Mouse (Mus musculus): ENCODE measurements around the gene Klrd1.
"Not testable (repeated sequence)": the region's sequence is repeated elsewhere in the genome, so short reads cannot be mapped to it uniquely, and the experiment has no call there.

Gene Klrd1

DNA sequence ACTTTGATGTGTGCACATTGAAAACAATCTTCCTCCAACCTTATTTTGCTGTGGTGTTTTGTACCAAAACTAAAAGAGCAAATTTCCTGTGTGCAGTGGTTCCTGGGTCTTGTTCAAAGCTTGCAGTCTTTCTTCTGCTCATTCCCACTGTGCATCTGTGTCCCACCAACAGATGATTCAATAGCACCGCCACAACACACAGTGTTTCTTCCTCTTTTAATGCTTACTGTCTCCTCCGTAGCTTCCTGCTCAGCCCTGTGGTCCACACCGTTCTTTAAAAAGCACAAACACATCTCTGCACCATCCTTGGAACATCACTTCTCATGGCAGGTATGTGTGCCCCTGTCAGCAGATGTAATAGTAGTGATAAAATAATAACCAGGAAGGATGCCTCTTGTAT, at the start of gene Klrd1:
TSS of gene Klrd1 (plus strand) at position 275 of the 400 bp plus-strand sequence.
- no peak for DNase-seq (ENCODE audit: low spot score)

DNA sequence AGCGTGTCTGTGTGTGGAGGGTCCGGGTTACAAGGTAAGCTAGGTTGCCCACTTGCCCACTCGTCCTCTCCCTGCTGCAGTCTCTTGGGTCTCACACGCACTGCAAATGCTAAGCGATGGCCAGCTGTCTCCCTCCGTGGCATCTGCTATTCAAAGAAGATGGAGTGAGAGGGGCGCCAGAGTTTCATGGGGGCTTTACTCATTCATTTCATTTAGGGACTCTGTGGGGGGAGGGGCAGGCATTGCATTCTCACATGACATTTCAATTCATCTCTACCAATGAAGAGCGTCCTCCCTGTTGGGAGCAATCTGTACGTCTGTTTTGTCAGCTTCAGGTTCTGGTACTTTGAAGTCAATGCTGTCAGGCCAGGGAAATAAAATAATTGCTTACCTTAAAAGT, 49.7 kb upstream of the Klrd1 start:
- DNase-seq (ENCODE audit: low spot score) = no peak

DNA sequence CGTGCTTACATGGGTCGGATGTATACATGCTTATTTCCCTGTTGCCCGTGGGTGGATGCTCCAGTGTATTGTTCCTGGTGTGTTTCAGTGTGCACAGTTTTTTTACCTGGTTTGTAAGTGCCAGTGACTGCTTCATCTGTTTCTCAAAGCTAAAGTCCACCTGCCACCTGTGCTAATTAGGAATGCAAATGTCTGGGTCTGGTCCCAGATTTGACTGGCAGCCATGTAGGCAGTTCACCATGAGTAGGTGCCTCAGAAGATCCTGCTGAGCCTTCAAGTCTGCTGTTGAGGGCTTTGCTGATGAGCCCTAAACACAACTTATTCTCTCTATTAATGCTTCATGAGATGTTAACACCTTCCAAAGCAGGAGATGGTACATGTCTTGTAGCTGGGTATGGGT, 49.0 kb upstream of the Klrd1 start:
- no peak for DNase-seq (ENCODE audit: low spot score)

DNA sequence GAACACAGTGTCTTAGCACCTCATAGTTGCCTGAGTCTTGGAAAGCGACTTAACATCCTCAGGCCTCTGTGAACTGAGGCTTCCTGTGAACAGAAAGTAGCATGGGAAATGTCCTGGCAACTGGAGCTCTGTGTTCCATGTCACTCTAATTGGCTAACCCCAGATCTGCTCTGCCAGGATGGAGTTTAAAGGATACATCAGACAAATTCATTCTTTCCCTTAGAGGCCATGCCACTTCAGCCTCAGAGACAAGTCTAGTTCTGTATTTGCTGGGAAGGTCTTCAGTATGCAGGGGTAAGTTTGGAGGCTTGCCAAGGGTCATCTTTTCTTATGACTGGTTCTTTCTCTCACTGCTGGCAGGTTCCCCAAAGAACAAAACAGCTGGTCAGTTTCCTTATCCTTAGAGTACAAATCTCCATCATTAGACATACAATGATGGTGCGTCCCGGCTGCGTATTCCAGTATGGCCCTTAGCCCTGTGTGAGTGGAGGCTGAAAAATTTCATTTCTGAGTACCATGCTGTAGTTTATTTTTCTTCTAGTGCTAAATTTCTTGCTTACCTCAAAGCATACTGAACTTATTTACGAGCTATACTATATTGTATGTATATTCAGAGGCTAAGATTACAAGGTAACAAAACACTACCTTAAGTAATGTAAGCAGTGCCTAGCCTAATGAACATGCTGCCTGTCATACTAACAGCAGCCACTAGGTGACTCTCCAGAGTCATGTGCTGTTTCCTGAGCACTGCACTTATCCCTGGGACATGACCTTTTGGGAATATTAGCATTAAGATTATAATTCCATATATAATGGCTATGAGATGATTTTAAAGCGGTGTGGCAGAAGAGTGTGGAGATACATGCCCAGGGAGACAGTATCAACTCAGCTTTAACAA, 47.6 kb upstream of the Klrd1 start:
- peak; percentile 87 for DNase-seq (ENCODE audit: low spot score)

DNA sequence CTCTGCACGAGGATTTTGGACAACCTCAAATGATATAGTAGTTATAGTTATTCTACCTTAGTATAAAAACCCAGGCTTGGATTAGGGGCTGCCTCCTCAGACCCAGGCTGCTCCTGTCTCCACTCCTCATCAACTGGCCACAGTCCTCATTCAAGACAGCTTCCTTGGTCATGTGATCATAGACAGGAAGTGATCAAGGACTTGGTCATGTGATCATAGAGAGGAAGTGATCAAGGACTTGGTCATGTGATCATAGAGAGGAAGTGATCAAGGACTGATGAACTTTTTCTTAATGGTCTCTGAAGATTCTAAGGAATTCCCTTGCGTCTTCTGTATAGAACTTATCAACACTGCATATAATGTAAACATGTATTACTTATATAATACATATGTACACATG, 44.3 kb upstream of the Klrd1 start:
- DNase-seq (ENCODE audit: low spot score) = no peak

DNA sequence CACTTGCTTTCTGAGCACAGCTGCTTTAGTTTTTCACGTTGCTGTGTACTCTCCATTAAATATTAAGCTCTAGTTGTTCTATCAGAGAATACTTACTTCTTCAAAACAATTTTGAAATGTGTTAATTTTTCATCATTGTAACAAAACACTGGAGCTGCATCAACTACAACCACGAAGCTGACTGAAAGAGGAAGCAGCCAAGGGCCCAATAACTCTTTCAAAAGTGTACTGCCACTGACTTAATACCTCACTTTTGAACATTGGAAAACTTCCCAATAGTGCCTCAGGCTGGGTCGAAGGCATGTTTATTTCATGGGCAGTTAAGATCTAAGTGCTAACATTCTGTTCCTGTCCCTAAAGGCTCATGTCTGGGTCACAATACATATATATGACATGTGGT, 43.6 kb upstream of the Klrd1 start:
- DNase-seq (ENCODE audit: low spot score) = peak; percentile 47

DNA sequence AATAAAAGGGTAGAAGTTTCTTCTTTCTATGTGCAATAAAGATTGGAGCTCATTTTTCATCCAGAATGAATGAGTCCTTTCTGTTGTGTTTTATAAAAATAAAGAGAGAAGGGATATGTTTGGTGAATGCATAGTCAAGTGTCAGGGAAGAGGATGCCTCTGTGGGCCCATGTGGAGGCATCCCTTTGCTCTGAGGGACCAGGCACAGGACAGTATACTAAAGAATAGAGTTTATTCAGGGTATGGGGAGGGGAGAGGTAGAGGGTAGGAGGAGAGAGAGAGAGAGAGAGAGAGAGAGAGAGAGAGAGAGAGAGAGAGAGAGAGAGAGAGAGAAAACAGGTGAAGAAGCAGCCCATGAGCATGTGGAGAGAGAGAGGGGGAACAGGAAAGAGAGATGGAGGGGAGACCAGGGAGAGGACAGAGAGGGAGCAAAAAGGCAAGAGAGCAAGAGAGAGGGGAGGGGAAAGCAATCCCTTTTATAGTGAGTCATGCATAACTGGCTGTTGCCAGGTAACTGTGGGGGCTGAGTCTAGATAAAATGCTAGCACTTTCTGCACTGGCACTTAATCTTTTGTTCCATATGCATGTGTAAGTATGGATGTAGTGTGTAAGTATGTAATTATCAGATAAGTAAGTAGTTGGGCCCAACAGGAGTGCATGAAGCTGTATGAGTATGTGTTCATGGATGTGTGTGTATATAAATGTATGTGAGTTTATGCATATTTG, 34.1 kb upstream of the Klrd1 start:
- no peak for DNase-seq (ENCODE audit: low spot score)

DNA sequence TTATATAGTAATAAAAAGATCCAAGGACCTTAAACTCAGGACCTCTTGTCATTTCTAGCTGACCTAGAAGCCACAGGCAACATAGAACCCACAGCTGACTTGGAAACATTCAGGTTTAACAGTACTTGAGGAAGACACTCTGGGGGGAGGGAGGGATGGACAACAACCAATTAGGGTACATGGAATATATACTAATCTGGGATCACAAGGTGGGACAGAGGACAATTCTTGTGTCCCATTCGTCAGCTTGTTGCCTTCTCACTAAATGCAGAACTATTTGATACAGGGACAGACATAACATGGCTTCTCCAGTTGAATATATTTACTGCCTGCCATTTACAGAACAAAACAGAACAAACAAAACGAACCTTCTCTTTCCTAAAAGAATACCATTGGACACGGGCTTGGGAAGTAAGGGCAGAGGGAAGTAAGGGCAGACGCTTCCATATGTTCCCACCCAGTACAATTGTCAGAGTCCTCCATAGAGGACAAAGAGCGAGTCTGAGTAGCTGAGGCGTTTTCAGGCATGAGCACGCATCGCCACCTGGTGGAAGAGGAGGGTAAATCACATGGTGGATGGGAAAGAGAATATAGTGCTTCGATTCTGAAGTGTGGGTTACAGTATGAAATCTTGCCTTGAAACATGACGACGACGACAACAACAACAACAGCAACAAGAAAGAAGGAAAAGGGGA, 32.5 kb upstream of the Klrd1 start:
- peak; percentile 91 for DNase-seq (ENCODE audit: low spot score)

DNA sequence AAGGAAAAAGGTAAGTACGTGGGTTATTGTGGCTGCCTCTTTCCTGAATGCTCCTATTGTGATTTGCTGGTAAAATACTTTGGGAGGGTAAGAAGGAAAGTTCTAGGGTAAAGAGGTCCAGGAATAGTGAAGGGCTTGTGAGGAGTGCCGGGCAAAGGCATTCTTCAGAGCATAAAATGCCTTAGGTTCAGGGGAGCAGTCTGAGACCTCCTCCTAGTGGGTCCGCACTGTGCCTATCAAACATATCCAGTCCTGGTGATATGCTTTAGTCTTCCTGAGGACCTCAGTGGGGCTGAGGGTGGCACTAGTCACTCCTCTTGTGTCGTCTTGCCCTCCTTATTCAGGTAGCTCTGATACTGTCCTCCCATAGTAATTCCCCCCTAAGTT, 31.9 kb upstream of the Klrd1 start:
- DNase-seq (ENCODE audit: low spot score) = no peak

DNA sequence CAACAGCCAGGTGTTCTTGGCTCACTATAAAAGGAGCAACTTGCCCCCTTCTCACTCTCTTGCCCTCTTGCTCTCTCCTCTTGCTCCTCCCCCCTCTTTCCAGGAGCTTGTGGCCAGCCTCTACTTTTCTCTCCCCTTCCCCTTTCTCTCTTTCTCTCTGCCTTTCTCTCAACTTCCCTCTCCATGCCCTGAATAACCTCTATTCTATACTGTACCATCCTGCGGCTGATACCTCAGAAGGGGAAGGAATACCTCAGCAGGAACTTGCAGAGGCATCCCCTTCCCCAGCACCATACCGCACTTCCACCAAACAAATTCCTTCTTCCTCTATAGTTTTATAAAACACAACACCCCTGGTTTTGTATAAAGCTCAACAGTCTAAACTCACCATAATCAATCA, 26.3 kb upstream of the Klrd1 start:
- no peak for DNase-seq (ENCODE audit: low spot score)

DNA sequence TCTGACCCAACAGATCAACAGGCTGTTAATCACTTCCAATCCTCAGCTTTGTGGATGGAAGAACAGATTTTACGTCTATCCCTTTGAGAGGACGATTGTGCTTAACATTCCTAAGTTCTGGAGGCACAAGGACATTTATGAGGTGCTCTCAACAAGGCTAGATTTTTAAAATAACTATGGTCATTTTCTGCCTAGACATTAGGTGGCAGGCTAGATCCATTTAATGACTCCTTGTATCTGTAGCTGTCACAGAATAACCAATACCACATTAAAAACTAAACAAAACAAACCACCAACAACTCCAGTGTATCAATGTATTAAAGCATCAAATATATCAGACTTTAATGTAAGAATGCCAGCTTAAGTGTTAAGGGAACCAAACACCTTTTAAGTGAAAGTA, 16.3 kb upstream of the Klrd1 start:
- DNase-seq (ENCODE audit: low spot score) = peak; percentile 52

DNA sequence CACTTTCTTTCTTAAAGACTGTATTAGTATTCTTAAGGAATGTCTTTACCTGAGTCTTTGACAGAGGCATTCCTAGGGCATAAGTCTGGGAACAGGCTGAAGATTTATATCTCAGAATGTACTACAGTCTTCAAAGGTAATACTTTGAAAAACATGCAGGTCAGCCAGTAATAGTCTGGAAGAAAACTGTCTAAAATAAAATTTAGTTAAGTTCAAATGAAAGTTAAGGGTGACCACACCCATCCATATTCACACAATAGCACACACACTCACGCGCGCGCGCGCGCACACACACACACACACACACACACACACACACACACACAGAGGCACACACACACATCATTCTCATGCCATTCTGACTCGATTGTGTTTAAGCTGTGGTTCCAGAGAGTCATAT, 14.0 kb upstream of the Klrd1 start, which contains the start of gene Klre1:
TSS of gene Klre1 (plus strand) at position 301 of the 400 bp plus-strand sequence.
- DNase-seq (ENCODE audit: low spot score) = no peak

DNA sequence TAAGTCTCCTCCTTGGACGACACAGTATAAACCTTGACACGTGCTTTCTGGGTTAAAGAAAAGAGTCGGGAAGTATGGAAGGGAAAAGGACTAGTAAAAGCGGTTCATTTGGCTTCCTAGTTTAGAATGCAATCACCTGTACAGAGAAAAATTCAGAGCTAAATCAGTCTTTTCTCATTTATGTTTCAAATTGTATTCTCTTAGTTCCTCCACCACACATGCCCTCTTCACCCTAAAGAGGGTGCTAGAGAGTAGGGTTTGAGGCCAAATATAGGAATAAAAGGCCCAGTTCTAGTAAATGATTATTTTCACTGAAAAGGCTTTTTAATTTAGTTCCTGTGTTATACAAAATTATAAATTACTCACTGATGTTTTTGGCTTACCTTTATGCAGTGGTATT, 10.3 kb upstream of the Klrd1 start:
- DNase-seq (ENCODE audit: low spot score) = peak; percentile 56

DNA sequence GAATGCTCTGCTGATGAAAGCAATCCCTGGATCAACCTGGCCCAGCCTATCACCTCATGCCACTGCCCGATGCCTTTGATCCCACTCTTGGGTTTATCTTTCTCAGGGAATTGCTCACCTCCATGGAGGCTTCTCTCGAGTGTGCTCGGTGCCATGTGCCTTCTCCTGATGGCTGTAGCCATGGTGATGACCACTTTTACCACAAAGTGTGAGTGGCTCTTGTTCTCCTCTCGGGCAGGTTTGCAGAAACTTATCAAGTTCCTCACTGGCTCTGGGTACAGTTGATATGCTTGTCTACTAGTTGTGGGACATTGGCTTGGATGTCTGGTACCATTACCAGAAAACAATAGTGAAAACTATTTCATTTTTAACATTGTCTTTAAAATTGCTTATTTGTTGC, 9.7 kb upstream of the Klrd1 start:
- no peak for DNase-seq (ENCODE audit: low spot score)

DNA sequence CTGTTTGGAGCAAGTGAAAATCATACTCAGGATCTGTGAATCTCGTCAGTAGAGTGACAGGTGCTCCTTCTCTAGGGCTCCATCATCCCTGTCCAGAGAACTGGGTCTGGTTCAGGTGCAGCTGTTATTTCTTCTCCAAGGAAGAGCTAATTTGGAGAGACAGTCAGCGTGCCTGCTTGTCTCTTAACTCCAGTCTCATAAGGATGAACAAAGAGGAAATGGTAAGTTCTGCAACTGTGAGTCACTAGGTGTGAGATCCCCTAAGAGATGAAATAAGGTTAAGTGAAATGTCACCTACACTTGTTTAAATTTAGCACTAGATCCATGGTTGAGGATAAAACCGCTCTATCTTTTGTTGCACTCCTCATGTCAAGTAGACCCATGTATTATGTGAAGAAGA, 8.6 kb upstream of the Klrd1 start:
- DNase-seq (ENCODE audit: low spot score) = no peak

DNA sequence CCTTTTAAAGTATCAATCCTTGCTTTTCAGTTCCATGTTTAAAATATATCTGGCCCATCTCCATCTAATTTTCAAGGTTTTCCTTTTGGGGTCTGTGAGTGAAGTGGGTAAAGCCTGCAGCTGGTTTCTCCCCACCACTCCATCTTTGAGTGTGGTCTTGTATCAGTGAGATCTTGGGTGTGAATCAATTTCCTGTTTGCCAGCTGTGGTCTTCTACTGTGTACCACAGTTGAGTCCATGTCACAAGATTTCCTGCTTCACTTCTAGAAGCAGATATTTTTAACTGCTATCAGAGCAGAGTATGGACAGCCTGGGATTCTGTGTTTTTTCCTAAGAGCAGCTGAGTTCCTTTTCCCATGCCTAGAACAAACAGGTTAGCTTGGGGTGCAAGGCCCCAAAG, 16.8 kb downstream of the Klrd1 start:
- no peak for DNase-seq (ENCODE audit: low spot score)

DNA sequence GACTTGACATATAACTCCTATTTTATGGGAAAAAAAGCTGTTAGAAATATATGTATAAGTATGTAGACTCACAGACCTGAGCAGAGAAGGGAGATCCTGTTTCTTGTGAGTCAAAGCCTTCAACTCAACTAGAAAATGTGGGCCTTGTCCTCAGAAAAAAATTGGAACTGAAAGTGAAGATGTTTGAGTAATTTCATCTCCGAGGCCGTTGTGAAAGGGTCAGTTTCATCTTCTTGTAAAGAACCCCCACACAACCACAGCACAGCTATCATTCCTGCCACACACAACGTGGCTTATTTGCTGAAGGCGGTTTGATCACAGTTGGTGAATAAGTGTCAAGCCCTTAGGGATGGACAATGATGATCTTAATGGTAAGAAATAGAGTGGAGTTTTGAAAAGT, 32.2 kb downstream of the Klrd1 start, which contains the start of gene Klrk1:
TSS of gene Klrk1 (minus strand) at position 130 of the 400 bp plus-strand sequence.
- DNase-seq (ENCODE audit: low spot score) = no peak

DNA sequence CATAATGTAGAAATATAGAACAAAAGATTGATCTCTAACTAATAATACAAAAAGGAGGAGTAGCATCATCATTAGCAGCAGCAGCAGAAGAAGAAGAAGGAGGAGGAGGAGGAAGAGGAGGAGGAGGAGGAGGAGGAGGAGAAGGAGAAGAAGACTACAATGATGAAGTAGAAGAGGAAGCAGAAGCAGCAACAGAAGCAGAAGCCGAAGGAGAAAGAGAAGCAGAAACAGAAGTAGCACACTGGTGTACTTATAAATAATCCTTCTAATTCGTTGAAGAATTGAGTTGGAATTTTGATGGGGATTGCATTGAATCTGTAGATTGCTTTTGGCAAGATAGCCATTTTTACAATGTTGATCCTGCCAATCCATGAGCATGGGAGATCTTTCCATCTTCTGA, 39.5 kb downstream of the Klrd1 start:
- not testable (repeated sequence) for DNase-seq (ENCODE audit: low spot score)

DNA sequence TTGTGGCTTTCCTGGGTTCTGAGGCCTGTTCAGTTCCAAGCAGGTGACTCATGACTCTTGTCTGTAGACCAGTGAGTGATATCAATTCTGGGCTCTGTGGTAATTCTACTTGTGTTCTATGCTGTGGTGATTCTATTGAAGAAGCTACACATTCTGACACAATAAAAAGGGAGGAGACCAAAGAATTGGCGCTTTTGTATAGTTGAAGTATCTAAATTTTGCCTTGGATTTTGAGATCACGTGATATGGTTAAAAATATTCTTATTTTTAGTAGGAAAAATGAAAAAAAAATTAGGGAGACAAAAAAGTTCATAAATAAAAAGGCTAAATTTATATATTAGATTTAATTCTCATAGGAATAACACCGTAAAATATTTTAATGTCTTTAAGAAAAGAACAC, 51.7 kb downstream of the Klrd1 start, which contains the start of gene Klrc3:
TSS of gene Klrc3 (minus strand) at position 101 of the 400 bp plus-strand sequence.
- DNase-seq (ENCODE audit: low spot score) = not testable (repeated sequence)

DNA sequence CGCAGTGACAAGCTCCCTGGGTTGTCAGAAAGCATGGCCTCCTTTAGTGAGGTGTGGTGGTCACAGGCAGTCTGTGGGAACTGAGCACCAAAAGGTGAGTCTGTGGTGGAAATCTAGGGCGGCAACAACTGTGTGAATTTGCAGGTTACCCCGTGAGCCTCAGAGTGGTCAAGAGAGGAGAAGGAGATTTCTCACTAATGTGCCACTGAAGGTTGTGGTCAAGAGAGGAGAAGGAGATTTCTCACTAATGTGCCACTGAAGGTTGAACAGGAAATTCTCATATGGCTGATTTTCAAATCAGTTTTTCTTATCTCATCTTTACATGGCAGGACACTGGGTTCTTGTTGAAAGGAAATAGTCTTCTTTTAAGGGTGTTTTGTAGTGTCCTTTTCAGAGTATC, 52.5 kb downstream of the Klrd1 start:
- DNase-seq (ENCODE audit: low spot score) = not testable (repeated sequence)
